Mouse (Mus musculus): ENCODE results near the gene Cxcl1. TPM values are rescaled to one million over a fixed set of nuclear protein-coding genes. Genes with fewer than 3 reads are reported as not detected.

The Cxcl1 gene
- polyA plus RNA-seq, 1 experiment = 0.34 TPM

GRCm38 (mm10) chr5:90908983-90909382, 17.9 kb downstream of the Cxcl1 start:
- peak; percentile 52 to 67 for DNase-seq
- H3K4me3 ChIP-seq (replicated peaks; ENCODE audit: insufficient read depth, low read depth, low read length) = no peak overlapping the region
- no peak overlapping the region for H3K27ac ChIP-seq (ENCODE audit: insufficient read depth, low read length)
- H3K4me1 ChIP-seq (ENCODE audit: control insufficient read depth, insufficient read depth, low read length) = no peaks in the 10 kb centered on the region
- WGBS = 1% methylated on average over 2 of the region's 2 CpGs
- TF ChIP-seq POLR2A (IDR thresholded peaks at IDR 0.05; ENCODE audit: borderline replicate concordance, insufficient read depth, low read length) (no peak), CTCF (IDR thresholded peaks at IDR 0.05; ENCODE audit: borderline replicate concordance, insufficient read depth, low read depth, low read length) (peak; percentile 94)
- H3K27me3 ChIP-seq (ENCODE audit: control insufficient read depth, insufficient read depth, low read length) = no peaks in the 10 kb centered on the region; the same call in 1 of the 2 replicates

- Histone ChIP-seq H3K27ac (ENCODE audit: insufficient read depth, low read length) (no peak overlapping the region), H3K27me3 (ENCODE audit: control insufficient read depth, insufficient read depth, low read length) (no peaks in the 10 kb centered on the region), H3K4me1 (ENCODE audit: control insufficient read depth, insufficient read depth, low read length) (no peaks in the 10 kb centered on the region), H3K4me3 (replicated peaks; ENCODE audit: insufficient read depth, low read depth, low read length) (no peak overlapping the region)
- no peak for TF ChIP-seq POLR2A (IDR thresholded peaks at IDR 0.05; ENCODE audit: borderline replicate concordance, insufficient read depth, low read length)
- TF ChIP-seq CTCF (IDR thresholded peaks at IDR 0.05; ENCODE audit: borderline replicate concordance, insufficient read depth, low read depth, low read length) = no peak
- DNase-seq = no peak
- WGBS = 79% methylated on average over 2 of the region's 2 CpGs
These were observed 28.5 kb downstream of the Cxcl1 start for GRCm38 (mm10) chr5:90919495-90919894.

GRCm38 (mm10) chr5:90922958-90923357, 31.9 kb downstream of the Cxcl1 start:
- TF ChIP-seq CTCF (IDR thresholded peaks at IDR 0.05; ENCODE audit: borderline replicate concordance, insufficient read depth, low read depth, low read length) (no peak), POLR2A (IDR thresholded peaks at IDR 0.05; ENCODE audit: borderline replicate concordance, insufficient read depth, low read length) (no peak)
- H3K4me1 ChIP-seq (ENCODE audit: control insufficient read depth, insufficient read depth, low read length) = no peaks in the 10 kb centered on the region
- no peak for DNase-seq
- H3K27ac ChIP-seq (ENCODE audit: insufficient read depth, low read length) = no peak overlapping the region
- WGBS = 94% methylated on average over 4 of the region's 4 CpGs
- no peak overlapping the region for H3K4me3 ChIP-seq (replicated peaks; ENCODE audit: insufficient read depth, low read depth, low read length)
- no peaks in the 10 kb centered on the region for H3K27me3 ChIP-seq (ENCODE audit: control insufficient read depth, insufficient read depth, low read length)

GRCm38 (mm10) chr5:90930546-90930945, 39.5 kb downstream of the Cxcl1 start:
- DNase-seq = no peak
- WGBS = 72% methylated on average over 2 of the region's 2 CpGs
- no peaks in the 10 kb centered on the region for H3K27me3 ChIP-seq (ENCODE audit: control insufficient read depth, insufficient read depth, low read length)
- H3K4me1 ChIP-seq (ENCODE audit: control insufficient read depth, insufficient read depth, low read length) = no peaks in the 10 kb centered on the region
- no peak overlapping the region for H3K27ac ChIP-seq (ENCODE audit: insufficient read depth, low read length)
- peak overlapping the region; percentile 58 for H3K4me3 ChIP-seq (replicated peaks; ENCODE audit: insufficient read depth, low read depth, low read length)
- no peak for TF ChIP-seq CTCF (IDR thresholded peaks at IDR 0.05; ENCODE audit: borderline replicate concordance, insufficient read depth, low read depth, low read length)

- WGBS = under 1% methylated on average over 78 of the region's 79 CpGs
- peak; percentile 64 to 73 for DNase-seq
- Histone ChIP-seq H3K27me3 (ENCODE audit: control insufficient read depth, insufficient read depth, low read length) (no peaks in the 10 kb centered on the region), H3K27ac (ENCODE audit: insufficient read depth, low read length) (no peak within 1 kb of the TSS), H3K4me1 (ENCODE audit: control insufficient read depth, insufficient read depth, low read length) (no peaks in the 10 kb centered on the region), H3K4me3 (replicated peaks; ENCODE audit: insufficient read depth, low read depth, low read length) (peak within 1 kb of the TSS; percentile 58)
- peak; percentile 25; the same call in 1 of the 2 replicates for TF ChIP-seq CTCF (IDR thresholded peaks at IDR 0.05; ENCODE audit: borderline replicate concordance, insufficient read depth, low read depth, low read length)
- no peak for TF ChIP-seq POLR2A (IDR thresholded peaks at IDR 0.05; ENCODE audit: borderline replicate concordance, insufficient read depth, low read length)
These were observed 40.2 kb downstream of the Cxcl1 start, which contains the start of gene Mthfd2l for GRCm38 (mm10) chr5:90930971-90931851. TSS of gene Mthfd2l (plus strand) at chr5:90931117.

GRCm38 (mm10) chr5:90931911-90932310, 40.9 kb downstream of the Cxcl1 start:
- WGBS = 47% methylated on average over 6 of the region's 6 CpGs
- H3K4me3 ChIP-seq (replicated peaks; ENCODE audit: insufficient read depth, low read depth, low read length) = peak overlapping the region; percentile 58
- H3K27me3 ChIP-seq (ENCODE audit: control insufficient read depth, insufficient read depth, low read length) = no peaks in the 10 kb centered on the region
- no peak overlapping the region for H3K27ac ChIP-seq (ENCODE audit: insufficient read depth, low read length)
- H3K4me1 ChIP-seq (ENCODE audit: control insufficient read depth, insufficient read depth, low read length) = no peaks in the 10 kb centered on the region
- no peak for DNase-seq
- TF ChIP-seq POLR2A (IDR thresholded peaks at IDR 0.05; ENCODE audit: borderline replicate concordance, insufficient read depth, low read length) = no peak
- no peak for TF ChIP-seq CTCF (IDR thresholded peaks at IDR 0.05; ENCODE audit: borderline replicate concordance, insufficient read depth, low read depth, low read length)

GRCm38 (mm10) chr5:90936706-90937105, 45.7 kb downstream of the Cxcl1 start:
- no peak overlapping the region for H3K4me3 ChIP-seq (replicated peaks; ENCODE audit: insufficient read depth, low read depth, low read length)
- no peaks in the 10 kb centered on the region for H3K27me3 ChIP-seq (ENCODE audit: control insufficient read depth, insufficient read depth, low read length)
- H3K4me1 ChIP-seq (ENCODE audit: control insufficient read depth, insufficient read depth, low read length) = no peaks in the 10 kb centered on the region
- H3K27ac ChIP-seq (ENCODE audit: insufficient read depth, low read length) = no peak overlapping the region
- TF ChIP-seq CTCF (IDR thresholded peaks at IDR 0.05; ENCODE audit: borderline replicate concordance, insufficient read depth, low read depth, low read length) (no peak), POLR2A (IDR thresholded peaks at IDR 0.05; ENCODE audit: borderline replicate concordance, insufficient read depth, low read length) (no peak)
- DNase-seq = no peak
- WGBS = 85% methylated on average over 2 of the region's 2 CpGs

Other genes starting within 250 kb of the Cxcl1 start
- 0.17 and 0.29 TPM in 2 replicates for gene Cxcl5, start 131.9 kb upstream of the Cxcl1 start, polyA plus RNA-seq (2012; rRNA removed)
- gene Ppbp, start 122.7 kb upstream of the Cxcl1 start, polyA plus RNA-seq (2012; rRNA removed) = 0.55 and 0.67 TPM in 2 replicates
- 2.3 and 3.2 TPM in 2 replicates for gene Pf4, start 118.8 kb upstream of the Cxcl1 start, polyA plus RNA-seq (2012; rRNA removed)
- not detected in 2 replicates for gene Cxcl3, start 105.1 kb upstream of the Cxcl1 start, polyA plus RNA-seq (2012; rRNA removed)
- gene Cxcl15, start 96.7 kb upstream of the Cxcl1 start, polyA plus RNA-seq (2012; rRNA removed) = not detected in 2 replicates
- gene Cxcl2, start 12.6 kb downstream of the Cxcl1 start, polyA plus RNA-seq (2012; rRNA removed) = not detected in 2 replicates
- gene Mthfd2l, start 39.9 kb downstream of the Cxcl1 start, polyA plus RNA-seq (2012; rRNA removed) = 16.7 and 18.0 TPM in 2 replicates
- gene Epgn, start 136.2 kb downstream of the Cxcl1 start, polyA plus RNA-seq (2012; rRNA removed) = 0.11 TPM in 1 of 2 replicates, not detected in the other
- gene Ereg, start 183.4 kb downstream of the Cxcl1 start, polyA plus RNA-seq (2012; rRNA removed) = not detected in 2 replicates
- 0.08 TPM in 2 replicates for gene Areg, start 248.4 kb downstream of the Cxcl1 start, polyA plus RNA-seq (2012; rRNA removed)

All from cerebellum, adult 2 months (tissue).